Mouse (Mus musculus) C2C12 (cell line): ENCODE data around the gene Hap1. TPM values are rescaled to one million over a fixed set of nuclear protein-coding genes. Genes with fewer than 3 reads are reported as not detected.

Experiments
- H3K27me3 ChIP-seq: one replicate; pipeline ENCODE4 v1.6.1; 2011; ENCODE audit not compliant: control insufficient read depth, insufficient read depth, insufficient read length
- H3K36me3 ChIP-seq: one replicate; pipeline ENCODE4 v1.6.1; 2011; ENCODE audit not compliant: control insufficient read depth, insufficient read depth
- H3K4me3 ChIP-seq: one replicate; pipeline ENCODE4 v1.5.1; 2011; ENCODE audit warnings: mild to moderate bottlenecking, control low read depth; ENCODE audit not compliant: poor library complexity, insufficient read depth, severe bottlenecking
- H3K79me2 ChIP-seq: one replicate; pipeline ENCODE4 v1.6.1; 2011; ENCODE audit not compliant: control insufficient read depth, insufficient read depth
- H3K79me3 ChIP-seq: one replicate; pipeline ENCODE4 v1.6.1; 2011; ENCODE audit warnings: low read depth, control low read depth
- H3ac ChIP-seq: one replicate; pipeline ENCODE3; 2011; ENCODE audit warnings: low read depth; ENCODE audit not compliant: control insufficient read depth, insufficient read length
- CEBPB ChIP-seq: IDR thresholded peaks from one replicate; pipeline ENCODE4 v1.6.1; 2011; ENCODE audit warnings: low read depth, mild to moderate bottlenecking, control low read depth, moderate library complexity
- CTCF ChIP-seq: IDR thresholded peaks from one replicate; pipeline ENCODE4 v1.5.1; 2011; ENCODE audit not compliant: control insufficient read depth, insufficient read depth, insufficient read length
- FOSL1 ChIP-seq: IDR thresholded peaks from one replicate; pipeline ENCODE4 v1.8.0; 2011; ENCODE audit warnings: mild to moderate bottlenecking, low read length; ENCODE audit not compliant: poor library complexity, insufficient read depth, severe bottlenecking
- MAX ChIP-seq: IDR thresholded peaks from one replicate; pipeline ENCODE4 v1.6.1; 2011; ENCODE audit warnings: mild to moderate bottlenecking, control low read depth
- MYOD1 ChIP-seq: IDR thresholded peaks from one replicate; pipeline ENCODE4 v1.6.1; 2011; ENCODE audit warnings: low read depth; ENCODE audit not compliant: control insufficient read depth, insufficient read length
- MYOG ChIP-seq: IDR thresholded peaks from one replicate; pipeline ENCODE4 v1.6.1; 2011; ENCODE audit not compliant: control insufficient read depth, insufficient read length; ENCODE audit errors: extremely low read depth
- USF1 ChIP-seq: IDR thresholded peaks from one replicate; pipeline ENCODE4 v1.6.1; 2011; ENCODE audit warnings: low read depth, mild to moderate bottlenecking, control low read depth, moderate library complexity
- polyA plus RNA-seq: library from polyadenylated mRNA; unstranded; fragments of >200 nt; fragmentation: generic; extraction: Trizol; gene quantifications from one replicate; pipeline ENCODE4 v1.2.1, GENCODE M21; 2012; ENCODE audit warnings: missing spikeins

The Hap1 gene
- polyA plus RNA-seq, 1 experiment = 1.9 TPM

DNA sequence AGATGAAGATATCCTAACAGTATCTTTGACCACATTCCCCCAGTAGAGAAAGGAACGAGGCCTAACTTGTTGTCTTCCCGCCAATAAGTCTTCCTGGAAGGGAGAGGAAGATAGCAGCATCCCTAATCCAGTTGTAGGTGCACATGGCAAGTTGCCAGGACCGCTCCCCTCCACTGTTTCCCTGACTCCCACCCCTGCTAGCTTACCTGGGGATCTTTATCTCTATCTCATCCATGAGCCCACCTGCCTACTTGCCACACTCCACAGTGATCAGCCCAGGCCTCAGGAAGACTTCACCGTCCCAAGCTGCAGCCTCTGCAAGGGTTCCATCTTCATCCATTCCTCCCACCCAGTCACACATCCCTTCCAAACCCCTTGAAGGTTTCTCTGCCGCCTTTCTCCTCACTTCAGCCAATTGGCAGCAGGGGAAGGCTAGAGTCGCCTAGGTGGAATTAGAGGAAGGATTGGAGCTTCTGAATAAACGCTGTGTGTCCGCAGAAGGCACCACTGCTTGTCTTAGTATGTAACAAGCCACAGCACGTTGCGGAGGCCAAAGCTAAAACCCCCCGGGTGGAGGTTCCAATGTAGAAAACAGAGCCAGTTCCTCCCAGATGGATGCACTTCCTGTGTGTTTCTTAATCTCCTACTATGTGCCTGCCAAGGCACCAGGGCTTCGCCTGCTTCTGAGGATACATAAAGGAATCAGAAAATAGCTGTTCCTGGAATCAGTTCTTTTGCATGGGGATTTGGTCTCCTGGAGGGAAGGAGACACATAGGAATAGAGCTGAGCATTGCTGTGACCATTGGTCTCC lies 44.0 kb upstream of the Hap1 start:
- Histone ChIP-seq H3K36me3 (no peaks in the 10 kb centered on the region), H3K27me3 (no peaks in the 10 kb centered on the region), H3K79me2 (peaks cover 24% of the 10 kb centered on the region), H3K79me3 (peaks cover 12% of the 10 kb centered on the region), H3K4me3 (no peak overlapping the region), H3ac (no peak overlapping the region)
- TF ChIP-seq MYOD1 (no peak), USF1 (no peak), MAX (no peak), CTCF (no peak), FOSL1 (no peak), MYOG (no peak), CEBPB (no peak)

DNA sequence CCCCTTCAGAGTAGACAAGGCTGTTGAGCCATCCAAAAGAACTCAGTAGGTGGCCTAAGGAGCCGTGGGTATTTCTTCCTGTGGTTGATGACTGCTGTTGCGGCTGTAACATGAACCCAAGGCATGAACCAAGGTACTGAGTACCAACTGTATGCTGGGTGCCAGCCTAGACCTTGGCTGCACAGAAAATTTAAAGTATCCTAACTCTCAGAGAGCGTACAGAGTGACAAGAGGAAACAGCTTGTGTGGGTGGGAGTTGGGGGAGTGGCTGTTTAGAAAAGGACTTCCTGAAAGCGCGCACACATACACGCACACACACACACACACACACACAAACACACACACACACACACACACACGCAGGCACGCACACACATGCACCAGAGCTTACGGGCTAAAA lies 43.4 kb upstream of the Hap1 start:
- TF ChIP-seq CTCF (no peak), MYOD1 (no peak), MYOG (no peak), USF1 (no peak), FOSL1 (peak; percentile 35), MAX (no peak), CEBPB (peak; percentile 29)
- no peak overlapping the region for H3ac ChIP-seq
- H3K36me3 ChIP-seq = no peaks in the 10 kb centered on the region
- H3K27me3 ChIP-seq = no peaks in the 10 kb centered on the region
- H3K79me3 ChIP-seq = peaks cover 18% of the 10 kb centered on the region
- H3K4me3 ChIP-seq = no peak overlapping the region
- peaks cover 30% of the 10 kb centered on the region for H3K79me2 ChIP-seq

DNA sequence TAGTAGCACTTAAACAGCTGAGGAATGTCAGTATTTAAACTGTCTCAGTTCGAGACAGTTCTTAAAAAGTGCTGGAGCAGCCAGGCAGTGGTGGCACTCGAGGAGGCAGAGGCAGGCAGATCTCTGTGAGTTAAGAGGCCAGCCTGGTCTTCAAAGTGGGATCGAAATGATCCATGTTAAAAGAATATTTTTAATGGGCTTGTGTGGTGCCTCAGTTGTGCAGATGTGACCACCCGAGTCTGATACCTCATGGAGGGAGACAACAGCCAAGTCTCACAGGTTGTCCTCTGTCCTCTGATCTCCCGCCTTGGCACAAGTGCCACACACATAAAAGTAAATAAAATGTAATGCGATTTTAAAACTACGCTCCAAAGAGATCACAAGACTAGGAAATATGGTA lies 42.6 kb upstream of the Hap1 start:
- Histone ChIP-seq H3K4me3 (no peak overlapping the region), H3K79me3 (peaks cover 23% of the 10 kb centered on the region), H3ac (no peak overlapping the region), H3K27me3 (no peaks in the 10 kb centered on the region), H3K79me2 (peaks cover 38% of the 10 kb centered on the region), H3K36me3 (no peaks in the 10 kb centered on the region)
- TF ChIP-seq MYOD1 (no peak), CEBPB (no peak), MAX (no peak), FOSL1 (no peak), MYOG (no peak), CTCF (no peak), USF1 (no peak)

DNA sequence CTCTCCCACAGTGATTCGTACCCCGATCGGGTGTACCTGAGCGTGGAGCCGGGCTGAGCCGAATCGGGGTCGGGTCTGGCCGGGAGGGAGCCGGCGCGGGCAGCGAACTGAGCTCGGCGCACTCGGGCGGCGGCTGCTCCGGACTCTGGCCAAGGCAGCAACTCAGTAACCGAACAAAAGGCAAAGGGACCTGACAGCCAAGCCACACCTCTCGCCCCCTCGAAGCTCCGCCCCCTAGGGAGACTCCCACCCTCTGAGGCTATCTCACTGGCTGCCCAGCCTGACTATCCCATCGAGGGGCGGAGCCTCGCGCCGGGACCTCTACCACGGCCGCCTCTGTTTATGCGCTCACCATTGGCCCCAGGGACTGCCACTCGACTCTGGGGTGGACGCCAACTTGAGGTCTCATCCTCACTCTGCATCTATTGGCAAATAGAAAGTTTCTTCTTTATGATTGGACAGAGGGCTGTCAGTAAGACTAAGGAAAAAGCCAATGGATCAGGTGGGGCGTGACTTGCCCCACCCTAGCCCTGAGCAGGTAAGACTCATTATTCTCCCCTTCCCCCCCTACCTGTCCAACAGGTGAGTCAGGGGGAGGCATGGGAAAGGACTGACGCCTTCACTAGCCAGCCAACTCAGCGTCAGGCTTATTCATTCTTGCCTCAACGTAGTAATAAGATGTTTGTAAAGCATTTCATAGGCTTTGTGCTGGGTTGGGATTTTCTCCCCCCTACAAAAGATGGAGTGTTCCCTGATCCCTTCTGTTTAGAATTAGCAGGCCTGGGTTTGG lies 41.9 kb upstream of the Hap1 start, which contains the start of gene Jup:
Jup (minus strand) TSS at position 164 of the 790 bp plus-strand sequence.
- H3ac ChIP-seq = peak within 1 kb of the TSS; percentile 76
- H3K79me3 ChIP-seq = peaks cover 30% of the 10 kb centered on the region
- no peaks in the 10 kb centered on the region for H3K27me3 ChIP-seq
- H3K36me3 ChIP-seq = no peaks in the 10 kb centered on the region
- peak within 1 kb of the TSS; percentile 68 for H3K4me3 ChIP-seq
- TF ChIP-seq MYOG = no peak
- TF ChIP-seq MYOD1 = no peak
- TF ChIP-seq CEBPB = no peak
- no peak for TF ChIP-seq FOSL1
- TF ChIP-seq MAX = peak; percentile 43
- TF ChIP-seq CTCF = no peak
- TF ChIP-seq USF1 = no peak
- peaks cover 46% of the 10 kb centered on the region for H3K79me2 ChIP-seq

GRCm38 (mm10) chr11:100396886-100397599 lies 41.1 kb upstream of the Hap1 start:
- H3K27me3 ChIP-seq = no peaks in the 10 kb centered on the region

More at GRCm38 (mm10) chr11:100396886-100397599, 41.1 kb upstream of the Hap1 start:
- Histone ChIP-seq H3K36me3 (no peaks in the 10 kb centered on the region), H3ac (peak overlapping the region; percentile 76), H3K79me2 (peaks cover 53% of the 10 kb centered on the region), H3K4me3 (peak overlapping the region; percentile 68), H3K79me3 (peaks cover 36% of the 10 kb centered on the region)
- no peak for TF ChIP-seq CEBPB
- TF ChIP-seq CTCF = peak; percentile 44
